29 mouse cellular contexts compared by ENCODE assay signal in genomic region chr7:123965515-123965914, GRCm38 (mm10). TPM values are rescaled to one million over a fixed set of nuclear protein-coding genes. Genes with fewer than 3 reads are reported as not detected.
DNase-seq lines count a peak whose midpoint lies in the region; ATAC-seq lines count a peak whose summit lies in the region.
"Had no signal": no experiment of that assay in that cellular context is flagged by ENCODE, and none has a peak within 500 bp of the region (broad histone marks: within the 10 kb centered on the region; RNA-seq: fewer than 3 reads in every experiment).

No protein-coding gene starts in this region.

- peak; percentile 2 for DNase-seq in heart, postnatal 4 days
- no peak for DNase-seq in heart, postnatal 10 days
- DNase-seq in neural tube, embryonic 11.5 days (ENCODE audit: low spot score): peak; percentile 10
- DNase-seq in neural tube, embryonic 10.5 days (ENCODE audit: extremely low spot score, low spot score): no peak
- DNase-seq in R1 (ENCODE audit: low read depth, low spot score): peak; percentile 61
- no peak for DNase-seq in liver
- no peak for DNase-seq in left cerebral cortex, postnatal 36 days (ENCODE audit: low spot score in 2 of 2)
- DNase-seq: adrenal gland, adult 8-10 months; adrenal gland, postnatal 25 days; cerebellum, adult 11-12 months; cerebellum, adult 8-10 months; cerebellum, postnatal 10 days; cerebellum, postnatal 36 days; embryo, embryonic 11 days; gastrocnemius, postnatal 10 days; gastrocnemius, postnatal 36 days; heart, adult 2 months had no signal

- H3K9ac ChIP-seq in neural tube, embryonic 11.5 days (ENCODE audit: low read length): no peak overlapping the region
- no peak overlapping the region for H3K9ac ChIP-seq in embryonic facial prominence, embryonic 13.5 days
- H3K9ac ChIP-seq: embryonic facial prominence, embryonic 15.5 days; forebrain, embryonic 12.5 days; forebrain, embryonic 15.5 days; heart, embryonic 13.5 days; hindbrain, embryonic 13.5 days; intestine, embryonic 15.5 days had no signal

- H3K9me3 ChIP-seq in neural tube, embryonic 11.5 days (ENCODE audit: control insufficient read depth, low read length): no peaks in the 10 kb centered on the region
- no peaks in the 10 kb centered on the region for H3K9me3 ChIP-seq in embryonic facial prominence, embryonic 13.5 days
- H3K9me3 ChIP-seq: embryonic facial prominence, embryonic 15.5 days; forebrain, embryonic 15.5 days; heart, embryonic 10.5 days; hindbrain, embryonic 13.5 days; intestine, embryonic 15.5 days had no signal

- H3K4me2 ChIP-seq in neural tube, embryonic 11.5 days (ENCODE audit: low read depth): no peak overlapping the region
- no peak overlapping the region for H3K4me2 ChIP-seq in embryonic facial prominence, embryonic 13.5 days
- H3K4me2 ChIP-seq: embryonic facial prominence, embryonic 15.5 days; forebrain, embryonic 12.5 days; forebrain, embryonic 15.5 days; heart, embryonic 13.5 days; hindbrain, embryonic 13.5 days; intestine, embryonic 15.5 days had no signal

- H3K36me3 ChIP-seq in neural tube, embryonic 11.5 days (ENCODE audit: control insufficient read depth, insufficient read depth, low read length): no peaks in the 10 kb centered on the region
- H3K36me3 ChIP-seq in embryonic facial prominence, embryonic 13.5 days: no peaks in the 10 kb centered on the region
- H3K36me3 ChIP-seq: embryonic facial prominence, embryonic 15.5 days; forebrain, embryonic 12.5 days; forebrain, embryonic 15.5 days; heart, embryonic 10.5 days; heart, embryonic 13.5 days; hindbrain, embryonic 10.5 days; hindbrain, embryonic 13.5 days; intestine, embryonic 15.5 days had no signal

- no peaks in the 10 kb centered on the region for H3K27me3 ChIP-seq in neural tube, embryonic 11.5 days (ENCODE audit: control insufficient read depth, insufficient read depth, low read length)
- no peaks in the 10 kb centered on the region for H3K27me3 ChIP-seq in embryonic facial prominence, embryonic 13.5 days
- H3K27me3 ChIP-seq: forebrain, embryonic 15.5 days; heart, embryonic 13.5 days; hindbrain, embryonic 13.5 days; intestine, embryonic 15.5 days had no signal

- 66% methylated on average over 7 of the region's 7 CpGs for WGBS in neural tube, embryonic 11.5 days
- WGBS in embryonic facial prominence, embryonic 13.5 days: 49% methylated on average over 7 of the region's 7 CpGs

- no peak overlapping the region for H3K4me3 ChIP-seq in neural tube, embryonic 11.5 days (ENCODE audit: low read depth, low read length)
- H3K4me3 ChIP-seq in embryonic facial prominence, embryonic 13.5 days: no peak overlapping the region
- H3K4me3 ChIP-seq: embryonic facial prominence, embryonic 15.5 days; forebrain, embryonic 12.5 days; forebrain, embryonic 15.5 days; heart, adult 2 months; heart, embryonic 10.5 days; heart, embryonic 13.5 days; hindbrain, embryonic 10.5 days; hindbrain, embryonic 13.5 days; intestine, embryonic 15.5 days had no signal

- H3K4me1 ChIP-seq in neural tube, embryonic 11.5 days (ENCODE audit: control insufficient read depth, insufficient read depth, low read length): no peaks in the 10 kb centered on the region
- no peaks in the 10 kb centered on the region for H3K4me1 ChIP-seq in embryonic facial prominence, embryonic 13.5 days
- H3K4me1 ChIP-seq: embryonic facial prominence, embryonic 15.5 days; forebrain, embryonic 12.5 days; forebrain, embryonic 15.5 days; heart, embryonic 10.5 days; heart, embryonic 13.5 days; hindbrain, embryonic 10.5 days; hindbrain, embryonic 13.5 days; intestine, embryonic 15.5 days had no signal

- intact Hi-C loops in heart, postnatal 10 days (cut with DNase I): no loop called here
- intact Hi-C loops in left cerebral cortex, postnatal 36 days (cut with DNase I): loop anchor here (10.0 kb wide), 1 partner anchor 441 kb away; no protein-coding TSS in a partner anchor

- ATAC-seq in neural tube, embryonic 11.5 days (ENCODE audit: insufficient read depth, low FRiP score, low TSS enrichment): no peak
- 0 out of 2 replicates have a peak, but pooled peaks have one; percentile 48 for ATAC-seq in embryonic facial prominence, embryonic 13.5 days (ENCODE audit: insufficient number of reproducible peaks, insufficient read depth, low FRiP score, low TSS enrichment, low read depth)
- ATAC-seq: activated CD4-positive, CD25-positive, alpha-beta regulatory T cell, adult 4 months; forebrain, embryonic 15.5 days; hindbrain, embryonic 16.5 days; intestine, embryonic 15.5 days had no signal

- no peak overlapping the region for H3K27ac ChIP-seq in neural tube, embryonic 11.5 days (ENCODE audit: low read depth, low read length)
- H3K27ac ChIP-seq in embryonic facial prominence, embryonic 13.5 days: no peak overlapping the region
- H3K27ac ChIP-seq: embryonic facial prominence, embryonic 15.5 days; forebrain, embryonic 12.5 days; forebrain, embryonic 15.5 days; heart, adult 2 months; heart, embryonic 10.5 days; heart, embryonic 13.5 days; hindbrain, embryonic 10.5 days; hindbrain, embryonic 13.5 days; intestine, embryonic 15.5 days had no signal

RNA-seq across cellular contexts. Expression of gene Hs3st4, which starts 17.2 kb away (rescaled TPM):
- total RNA-seq in heart, postnatal 4 days (2021): under 1 TPM; 0.11 to 0.21 TPM
- total RNA-seq in heart, postnatal 10 days (2021): under 1 TPM in 1 of 2 experiments, not detected in 1; 0.14 TPM
- 0.36 and 0.47 TPM in 2 replicates for polyA plus RNA-seq in neural tube, embryonic 11.5 days (2014; fragmentation: Nextera tagmentation; extraction: Ambion mirVana)
- 0.17 and 0.52 TPM in 2 replicates for polyA plus RNA-seq in embryonic facial prominence, embryonic 13.5 days (2015; fragmentation: Nextera tagmentation; extraction: Ambion mirVana)
- total RNA-seq in left cerebral cortex, postnatal 36 days (2021): 10 to 100 TPM; 50.7 to 62.8 TPM
- total RNA-seq: adrenal gland, postnatal 25 days; gastrocnemius, postnatal 36 days; granulocyte monocyte progenitor cell, adult 5-6 weeks had no signal
- polyA plus RNA-seq: activated CD4-positive, CD25-positive, alpha-beta regulatory T cell, adult 4 months had no signal

Comparison
In these comparisons a context has a peak if more than half of its experiments do, and no peak if none do; other contexts are left out.
1. DNase-seq: peak in heart, postnatal 4 days (single experiment), neural tube, embryonic 11.5 days (single experiment) and R1 (single experiment); none in heart, postnatal 10 days (0 of 2), neural tube, embryonic 10.5 days (single experiment), liver (single experiment) and left cerebral cortex, postnatal 36 days (0 of 2).
2. RNA of gene Hs3st4, which starts 17.2 kb away (total RNA-seq): 50.7 to 62.8 TPM in left cerebral cortex, postnatal 36 days; 0.11 to 0.21 TPM in heart, postnatal 4 days and 0.14 TPM in heart, postnatal 10 days; every median in the first group is over 10 times any median in the second.